Mouse (Mus musculus): Measurements from ENCODE around the gene Olfr73.
"Not testable (repeated sequence)": the region's sequence is repeated elsewhere in the genome, so short reads cannot be mapped to it uniquely, and the experiment has no call there.

The Olfr73 gene

GRCm38 (mm10) chr2:88037599-88037998 lies at the start of gene Olfr73:
Gene Olfr73, minus strand, starts transcription at chr2:88037699.
- ATAC-seq (ENCODE audit: low TSS enrichment): no peak

- ATAC-seq (ENCODE audit: low TSS enrichment): no peak
Measured at GRCm38 (mm10) chr2:88071730-88072129, 34.2 kb upstream of the Olfr73 start, which contains the start of gene Olfr1163. Gene Olfr1163, minus strand, starts transcription at chr2:88071830.

- ATAC-seq (ENCODE audit: low TSS enrichment): no peak
Measured at GRCm38 (mm10) chr2:88063587-88063986, 26.1 kb upstream of the Olfr73 start.

- ATAC-seq (ENCODE audit: low TSS enrichment): no peak
Measured at GRCm38 (mm10) chr2:88051029-88051428, 13.5 kb upstream of the Olfr73 start, which contains the start of gene Olfr1162. Gene Olfr1162, minus strand, starts transcription at chr2:88051129.

DNA sequence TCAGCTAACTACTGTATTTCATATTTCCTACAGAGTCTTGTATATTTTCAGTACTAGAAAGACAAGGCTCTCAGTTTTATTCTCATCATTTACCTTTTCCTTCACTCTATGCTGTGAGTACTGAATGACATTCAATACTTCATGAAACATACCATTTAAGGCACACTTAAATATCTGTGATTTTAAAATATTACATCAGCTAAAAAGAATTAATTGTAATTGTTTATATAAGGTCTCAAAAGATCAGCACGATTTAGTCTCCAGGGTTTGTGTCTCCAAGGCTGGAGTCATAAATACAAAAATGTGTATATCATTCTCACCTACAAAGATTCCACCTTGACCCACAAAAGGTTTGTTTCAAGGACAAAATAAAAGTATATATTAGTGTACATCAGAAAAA lies 15.0 kb downstream of the Olfr73 start, which contains the start of gene Olfr1161:
Gene Olfr1161, plus strand, starts transcription at position 301 of the 400 bp plus-strand sequence.
- not testable (repeated sequence) for ATAC-seq (ENCODE audit: low TSS enrichment)

DNA sequence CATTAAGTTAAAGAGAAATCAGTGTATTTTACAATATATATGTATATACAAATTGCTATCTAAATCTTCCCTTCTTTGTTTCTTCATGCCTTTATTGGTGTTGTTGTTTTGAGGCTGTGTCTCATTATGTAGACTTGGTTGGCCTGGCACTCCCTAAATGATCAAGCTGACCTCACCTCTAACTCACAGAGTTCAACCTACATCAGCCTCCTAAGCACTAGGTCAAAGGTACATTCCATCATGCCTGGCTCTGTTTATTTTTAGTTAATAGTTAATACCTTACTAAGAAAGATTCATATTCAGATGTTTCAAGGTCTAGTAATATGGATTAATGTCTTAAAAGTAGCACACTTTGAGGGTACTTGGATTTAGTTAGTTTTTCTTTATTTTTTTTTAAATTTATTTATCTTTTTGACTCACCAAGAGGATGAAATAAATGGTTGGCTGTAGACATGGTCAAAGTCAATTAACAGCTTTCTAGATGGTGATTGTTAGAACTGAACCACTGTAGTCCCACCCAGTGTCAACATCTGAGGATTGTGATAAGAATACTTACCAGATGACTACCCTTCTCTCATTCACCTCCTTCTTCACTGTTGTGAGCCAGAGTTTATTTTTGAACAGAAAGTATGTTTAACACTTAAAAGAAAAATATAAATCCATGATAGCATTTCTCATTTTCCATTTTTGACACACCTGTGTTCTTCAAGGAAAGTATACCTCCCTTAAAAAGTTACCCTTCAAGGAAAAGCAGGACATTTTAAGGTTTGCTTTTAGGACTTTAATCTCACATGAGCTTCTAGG lies 29.8 kb downstream of the Olfr73 start, which contains the start of gene Olfr1160:
Gene Olfr1160, minus strand, starts transcription at position 754 of the 804 bp plus-strand sequence.
- no peak for ATAC-seq (ENCODE audit: low TSS enrichment)

DNA sequence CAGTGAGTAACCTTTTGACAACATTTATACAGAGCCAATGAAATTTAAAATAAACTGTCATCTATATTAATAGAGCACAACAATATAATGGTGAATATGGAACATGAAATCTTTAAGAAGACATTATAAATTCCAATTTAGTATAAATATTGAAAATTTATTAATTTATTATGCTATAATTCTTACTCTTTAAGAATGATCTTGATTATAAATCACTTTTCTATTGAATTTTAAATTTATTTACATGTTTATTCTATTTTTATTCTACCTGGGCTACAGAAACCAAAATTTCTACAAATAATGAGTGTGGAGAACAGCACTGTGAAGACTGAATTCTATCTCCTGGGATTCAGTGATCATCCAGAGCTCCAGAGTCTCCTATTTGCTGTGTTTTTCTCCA lies 47.7 kb downstream of the Olfr73 start, which contains the start of gene Olfr1158:
Gene Olfr1158, plus strand, starts transcription at position 301 of the 400 bp plus-strand sequence.
- ATAC-seq (ENCODE audit: low TSS enrichment): no peak

Data from frontal cortex, adult (tissue).